Mouse (Mus musculus) liver, embryonic 14.5 days (tissue): ENCODE data around the gene Washc4. TPM values are rescaled to one million over a fixed set of nuclear protein-coding genes. Genes with fewer than 3 reads are reported as not detected.

Experiments used
- ATAC-seq: fragments of 200-750 bp; cut with Nextera tagmentation; 2 replicates; pipeline ENCODE4 v1.8.0; 2017; ENCODE audit warnings: moderate number of reproducible peaks, mild to moderate bottlenecking, moderate library complexity; ENCODE audit not compliant: insufficient read depth
- DNase-seq, 3 experiments: peaks; one replicate each; pipeline ENCODE4 v3.0.0-alpha.2; 2012 to 2013; ENCODE audit warnings: low read depth in 3 of 3, low spot score in 3 of 3
- H3K27ac ChIP-seq: fragments of 300-500 bp; sonication (generic); 2 replicates; pipeline ENCODE4 v1.5.1; 2014; ENCODE audit warnings: moderate library complexity, mild to moderate bottlenecking, control low read depth, inconsistent platforms
- H3K27me3 ChIP-seq: fragments of 300-500 bp; sonication (generic); 2 replicates; pipeline ENCODE4 v1.6.1; 2014; ENCODE audit warnings: mild to moderate bottlenecking, low read length, moderate library complexity; ENCODE audit not compliant: control insufficient read depth, insufficient read depth
- H3K36me3 ChIP-seq: fragments of 300-500 bp; sonication (generic); replicated peaks from 2 replicates; pipeline ENCODE4 v1.6.1; 2014; ENCODE audit warnings: low read depth; ENCODE audit not compliant: control insufficient read depth, insufficient read depth
- H3K4me1 ChIP-seq, 2 experiments: fragments of 200-500 bp in 1 of 2; fragments of 300-500 bp in 1 of 2; sonication (generic) in 1 of 2; replicated peaks; 2 replicates each; pipeline ENCODE4 v1.6.1; 2012 to 2014; ENCODE audit warnings: antibody characterized with exemption in 1 of 2, inconsistent platforms in 1 of 2, low read length in 1 of 2; ENCODE audit not compliant: control insufficient read depth in 2 of 2, insufficient read depth in 2 of 2
- H3K4me2 ChIP-seq: fragments of 300-500 bp; sonication (generic); 2 replicates; pipeline ENCODE4 v1.6.1; 2014; ENCODE audit warnings: low read depth, mild to moderate bottlenecking, control low read depth, moderate library complexity
- H3K4me3 ChIP-seq, 2 experiments: fragments of 200-500 bp in 1 of 2; fragments of 300-500 bp in 1 of 2; sonication (generic) in 1 of 2; 2 replicates each; pipeline ENCODE4 v1.5.1; 2012 to 2014; ENCODE audit warnings: low read depth in 2 of 2, low read length in 2 of 2, mild to moderate bottlenecking in 2 of 2, control low read depth in 1 of 2, inconsistent platforms in 1 of 2, moderate library complexity in 1 of 2; ENCODE audit not compliant: insufficient read depth in 1 of 2
- H3K9ac ChIP-seq: fragments of 300-500 bp; sonication (generic); replicated peaks from 2 replicates; pipeline ENCODE4 v1.6.1; 2014; ENCODE audit warnings: mild to moderate bottlenecking, control low read depth, moderate library complexity
- H3K9me3 ChIP-seq: fragments of 300-500 bp; sonication (generic); 2 replicates; pipeline ENCODE4 v1.6.1; 2016; ENCODE audit warnings: low read length, mixed read lengths; ENCODE audit not compliant: control insufficient read depth
- CTCF ChIP-seq: IDR thresholded peaks from 2 replicates; pipeline ENCODE4 v1.5.1; 2016; ENCODE audit warnings: antibody characterized with exemption, low read depth, control low read depth
- EP300 ChIP-seq: IDR thresholded peaks from 2 replicates; pipeline ENCODE4 v1.6.1; 2016; ENCODE audit warnings: antibody characterized with exemption, low read depth
- WGBS: fragments of 180-500 bp; shearing (Covaris S2); extraction: QIAGEN DNeasy Blood & Tissue Kit; methylation state at CpG from one replicate; pipeline ENCODE4 v1.1.7; 2014; ENCODE audit not compliant: insufficient replicate concordance; 5-methylcytosine and 5-hydroxymethylcytosine counted together
- polyA plus RNA-seq, 2 experiments: library from polyadenylated mRNA; depleted of rRNA in 1 of 2; stranded (reverse) in 1 of 2; unstranded in 1 of 2; fragments of >200 nt; fragmentation: Nextera tagmentation in 1 of 2; extraction: Ambion mirVana in 1 of 2; gene quantifications; 2 replicates each; pipeline versions ENCODE4 v1.2.1 to v1.2.3; 2012 to 2014

The Washc4 gene
- polyA plus RNA-seq, 2 experiments = 2.7 to 9.6 TPM

DNA sequence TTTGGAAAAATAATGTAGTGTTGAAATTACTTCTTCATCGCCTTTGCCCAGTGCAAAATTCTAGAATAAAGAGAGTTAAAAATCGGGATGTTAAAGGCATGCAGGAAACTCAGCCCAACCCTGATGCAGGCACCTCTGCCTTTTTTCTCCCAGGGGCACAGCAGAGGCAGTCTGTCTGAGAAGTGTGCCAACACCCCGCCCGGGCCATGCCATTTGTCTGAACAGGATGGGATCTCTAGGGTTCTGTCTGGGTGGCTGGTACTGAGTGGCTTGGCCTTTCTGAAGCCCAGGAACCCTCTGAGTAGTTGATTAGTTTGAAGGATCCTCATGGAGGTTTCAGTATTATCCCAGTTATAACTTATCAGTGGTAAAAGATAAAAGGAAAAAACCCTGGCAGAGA lies 84.7 kb downstream of the Washc4 start:
- no peak overlapping the region for H3K9ac ChIP-seq
- no peaks in the 10 kb centered on the region for H3K36me3 ChIP-seq
- WGBS = 68% methylated on average over 4 of the region's 4 CpGs
- no peaks in the 10 kb centered on the region for H3K4me1 ChIP-seq
- TF ChIP-seq CTCF (no peak), EP300 (no peak)
- H3K4me2 ChIP-seq = no peak overlapping the region
- no peaks in the 10 kb centered on the region for H3K9me3 ChIP-seq
- H3K4me3 ChIP-seq = no peak overlapping the region
- H3K27ac ChIP-seq = no peak overlapping the region
- ATAC-seq (no peak), DNase-seq (no peak)
- H3K27me3 ChIP-seq = no peaks in the 10 kb centered on the region

DNA sequence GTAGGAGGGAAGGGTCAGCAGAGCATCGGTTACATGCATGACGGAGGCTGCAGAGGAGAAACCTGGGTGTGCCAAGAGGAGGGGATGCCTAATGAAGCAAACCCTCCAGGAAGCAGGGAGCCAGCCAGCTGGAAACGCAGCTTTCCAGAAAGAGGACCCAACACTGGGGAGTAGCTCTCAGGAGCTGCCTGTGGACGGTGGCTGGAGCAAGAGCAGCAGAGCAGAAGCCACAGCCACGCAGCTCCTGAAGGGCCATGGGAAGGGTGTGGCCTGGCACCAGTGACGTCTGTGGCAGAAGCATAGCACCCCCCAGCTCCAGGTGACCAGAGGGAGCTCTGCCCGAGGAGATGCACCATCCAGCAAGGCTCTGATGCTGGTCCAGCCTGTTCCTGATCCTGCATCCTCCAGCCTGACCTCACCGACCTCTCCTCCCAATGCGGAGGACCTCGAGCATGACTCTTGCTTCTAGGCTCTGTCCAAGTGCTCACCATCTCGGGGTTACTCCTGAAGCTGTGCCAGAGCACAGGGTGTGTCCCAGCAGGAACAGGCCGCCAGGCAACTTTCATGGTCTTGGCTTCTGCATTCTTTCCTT lies 85.7 kb downstream of the Washc4 start:
- Histone ChIP-seq H3K4me3 (no peak overlapping the region), H3K36me3 (no peaks in the 10 kb centered on the region), H3K4me1 (0 out of 4 replicates have a peak, but pooled peaks cover 0 to under 1% of the 10 kb centered on the region in 2 experiments), H3K4me2 (no peak overlapping the region), H3K27me3 (no peaks in the 10 kb centered on the region), H3K27ac (no peak overlapping the region), H3K9ac (no peak overlapping the region), H3K9me3 (no peaks in the 10 kb centered on the region)
- no peak for TF ChIP-seq CTCF
- TF ChIP-seq EP300 = no peak
- ATAC-seq (no peak), DNase-seq (no peak)
- WGBS = 63% methylated on average over 12 of the region's 12 CpGs

DNA sequence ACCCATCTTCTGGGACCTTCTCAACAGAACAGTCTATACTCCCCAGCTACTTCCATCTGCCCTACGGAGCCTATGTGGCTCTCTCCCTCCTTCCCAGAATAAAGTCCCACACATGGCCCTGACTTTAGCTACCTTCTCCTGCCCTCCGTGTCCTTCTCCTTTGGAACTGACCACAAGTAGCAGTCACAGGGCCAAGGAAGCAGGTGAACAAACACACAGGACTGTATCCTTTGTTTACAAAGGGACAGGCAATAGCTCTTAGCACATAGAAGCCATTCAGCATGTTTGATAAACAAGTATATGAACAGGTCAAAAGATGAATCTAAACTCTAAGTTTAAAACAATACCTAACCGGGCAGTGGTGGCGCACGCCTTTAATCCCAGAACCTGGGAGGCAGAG lies 86.3 kb downstream of the Washc4 start:
- no peaks in the 10 kb centered on the region for H3K27me3 ChIP-seq
- no peak overlapping the region for H3K27ac ChIP-seq
- TF ChIP-seq EP300 = no peak
- TF ChIP-seq CTCF = no peak
- no peak overlapping the region for H3K4me3 ChIP-seq
- peaks cover 0 to 6% of the 10 kb centered on the region in 2 experiments; a peak in 2 of 4 replicates for H3K4me1 ChIP-seq
- DNase-seq = no peak
- no peak overlapping the region for H3K4me2 ChIP-seq
- ATAC-seq = no peak
- H3K36me3 ChIP-seq = no peaks in the 10 kb centered on the region
- no peak overlapping the region for H3K9ac ChIP-seq
- H3K9me3 ChIP-seq = no peaks in the 10 kb centered on the region
- WGBS = 62% methylated on average over 5 of the region's 5 CpGs

DNA sequence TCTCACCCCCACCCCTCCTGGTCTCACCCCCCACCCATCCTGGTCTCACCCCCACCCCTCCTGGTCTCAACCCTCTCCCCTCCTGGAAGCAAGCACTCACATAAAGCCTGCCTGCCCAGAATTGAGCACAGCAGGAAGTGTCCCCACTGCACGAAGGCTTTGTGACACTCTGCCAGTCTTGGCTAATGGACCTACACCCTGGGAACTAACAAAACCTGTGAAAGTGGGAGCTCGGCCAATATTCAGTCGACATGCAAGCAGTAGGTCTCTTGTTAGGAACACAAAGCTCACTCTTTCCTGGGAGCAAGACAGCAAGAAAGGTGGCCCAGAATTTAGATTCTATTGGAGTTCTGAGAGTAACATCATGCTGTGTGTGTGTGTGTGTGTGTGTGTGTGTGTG lies 87.3 kb downstream of the Washc4 start:
- H3K4me2 ChIP-seq = no peak overlapping the region
- H3K27ac ChIP-seq = no peak overlapping the region
- no peak overlapping the region for H3K9ac ChIP-seq
- no peak overlapping the region for H3K4me3 ChIP-seq
- H3K36me3 ChIP-seq = no peaks in the 10 kb centered on the region
- H3K27me3 ChIP-seq = no peaks in the 10 kb centered on the region
- no peak for DNase-seq
- ATAC-seq = no peak
- WGBS = 50% methylated on average over 3 of the region's 3 CpGs
- H3K9me3 ChIP-seq = no peaks in the 10 kb centered on the region
- H3K4me1 ChIP-seq = peaks cover 0 to 13% of the 10 kb centered on the region in 2 experiments; a peak in 2 of 4 replicates
- TF ChIP-seq EP300 (no peak), CTCF (no peak)

DNA sequence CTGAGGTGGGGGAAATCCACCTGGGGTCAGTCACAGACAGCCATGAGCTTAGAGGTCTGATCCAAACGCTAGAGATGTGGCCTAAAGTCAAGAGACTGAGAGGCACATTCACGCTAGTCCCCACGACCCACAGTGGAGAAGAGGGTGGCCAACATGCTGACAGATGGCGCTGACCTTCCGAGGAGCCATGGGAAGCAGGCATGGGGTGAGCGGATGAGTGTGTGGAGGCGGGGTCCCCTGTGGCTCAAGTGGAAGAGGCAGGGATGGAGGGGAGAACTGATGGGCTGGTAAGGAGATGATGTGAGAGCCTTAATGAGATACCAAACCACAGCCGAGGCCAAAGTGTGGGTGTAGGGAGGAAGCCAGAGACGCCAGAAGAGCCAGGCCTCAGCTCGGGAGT lies 88.2 kb downstream of the Washc4 start:
- H3K9ac ChIP-seq = no peak overlapping the region
- no peak overlapping the region for H3K4me2 ChIP-seq
- H3K9me3 ChIP-seq = no peaks in the 10 kb centered on the region
- WGBS = 50% methylated on average over 10 of the region's 10 CpGs
- no peak for TF ChIP-seq EP300
- TF ChIP-seq CTCF = no peak
- H3K27ac ChIP-seq = no peak overlapping the region
- DNase-seq (no peak), ATAC-seq (no peak)
- H3K4me3 ChIP-seq = no peak overlapping the region
- H3K4me1 ChIP-seq = peaks cover 0 to 14% of the 10 kb centered on the region in 2 experiments; a peak in 2 of 4 replicates
- H3K36me3 ChIP-seq = no peaks in the 10 kb centered on the region
- no peaks in the 10 kb centered on the region for H3K27me3 ChIP-seq
